Mouse (Mus musculus) R1 (cell line): ENCODE results near the gene Tmem238l.
A peak's percentile ranks its signal among the peaks of the same experiment; 100 is the strongest.

Experiments used
- DNase-seq: peaks from one replicate; pipeline ENCODE4 v3.0.0-alpha.2; 2018; ENCODE audit warnings: low read depth, low spot score

Gene Tmem238l

DNA sequence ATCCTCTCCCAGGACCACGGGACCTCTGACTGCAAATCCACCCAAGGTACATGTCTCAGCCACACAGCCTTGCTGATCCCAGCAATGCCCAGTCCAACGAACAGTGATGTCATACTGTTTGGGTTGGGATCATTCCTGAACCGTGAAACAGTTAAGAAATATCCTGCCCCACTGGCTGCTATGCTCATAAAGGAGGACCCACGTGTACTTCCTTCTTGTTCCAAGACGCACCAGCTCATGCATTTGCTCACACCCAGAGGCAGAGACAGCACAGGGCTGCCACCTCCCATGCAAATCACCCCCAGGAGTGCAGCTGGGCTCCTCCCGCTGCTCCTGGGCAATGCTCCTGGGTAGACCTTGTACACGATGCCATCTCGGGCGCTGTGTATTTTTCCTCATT lies at the start of gene Tmem238l:
TSS of gene Tmem238l (plus strand) at position 336 of the 400 bp plus-strand sequence.
- no peak for DNase-seq

DNA sequence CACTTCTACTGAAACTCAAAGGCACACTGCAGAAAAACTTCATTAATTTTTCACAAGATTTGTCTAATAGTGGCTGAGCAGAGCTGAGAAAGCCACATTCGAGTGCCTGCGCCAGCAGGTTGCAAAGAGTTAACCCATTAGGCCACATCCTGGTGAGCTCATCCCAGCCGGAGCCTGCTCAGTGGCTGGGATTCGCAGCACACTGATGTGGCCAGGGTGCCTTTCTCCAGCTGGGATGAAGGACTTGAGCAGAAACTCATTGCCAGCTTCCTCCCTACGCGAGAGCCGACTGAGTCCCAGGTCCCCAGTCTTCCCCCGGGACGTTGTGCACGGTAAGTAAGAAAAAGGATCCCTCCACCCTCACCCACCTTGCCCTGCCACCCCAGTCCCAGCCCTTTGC lies 44.6 kb upstream of the Tmem238l start, which contains the start of gene Pirt:
TSS of gene Pirt (plus strand) at position 171 of the 400 bp plus-strand sequence.
- no peak for DNase-seq

DNA sequence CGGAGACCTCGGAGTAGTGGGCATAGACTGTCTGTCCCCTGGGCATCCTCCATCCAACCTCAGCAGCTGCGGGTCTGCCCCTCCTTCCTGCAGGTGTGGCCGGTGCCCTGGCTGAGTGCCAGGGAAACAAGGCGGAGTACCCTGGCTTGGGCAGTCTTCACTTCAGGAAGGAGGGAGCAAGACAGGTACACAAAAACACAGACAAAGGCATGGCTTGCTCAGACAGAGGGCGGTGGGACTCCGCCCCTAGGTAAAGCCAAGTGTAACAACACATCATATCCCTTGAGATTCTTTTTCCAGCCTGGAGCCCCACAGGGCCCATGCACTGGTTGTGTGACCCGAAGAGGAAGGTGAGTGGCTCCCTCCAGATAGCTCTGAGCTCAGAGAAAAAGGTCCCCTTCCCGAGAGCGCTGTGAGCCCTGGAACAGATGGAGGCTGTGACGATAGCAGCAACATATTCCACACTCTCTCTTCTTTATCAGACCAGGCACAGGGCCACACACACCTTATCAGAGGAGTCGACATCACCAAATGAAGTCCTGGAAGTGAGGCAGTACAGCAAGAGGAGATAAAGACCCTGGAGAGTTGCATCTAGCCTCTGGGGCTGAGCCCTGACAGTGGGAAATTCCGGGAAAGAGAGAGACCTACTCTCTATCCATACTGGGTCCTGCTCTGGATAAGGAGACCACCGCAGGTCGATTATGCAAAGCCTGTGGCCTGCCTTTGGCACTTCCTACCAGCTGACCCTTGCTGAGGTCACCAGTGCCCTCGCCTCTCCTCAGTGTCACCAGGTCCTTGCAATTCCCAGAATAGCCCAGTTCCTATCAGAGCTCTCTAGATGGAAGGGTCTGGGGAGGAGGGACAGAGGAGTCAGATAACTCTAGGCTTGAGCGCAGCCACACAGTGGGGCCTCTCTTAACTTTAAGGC lies 43.6 kb upstream of the Tmem238l start:
- peak; percentile 63 for DNase-seq

DNA sequence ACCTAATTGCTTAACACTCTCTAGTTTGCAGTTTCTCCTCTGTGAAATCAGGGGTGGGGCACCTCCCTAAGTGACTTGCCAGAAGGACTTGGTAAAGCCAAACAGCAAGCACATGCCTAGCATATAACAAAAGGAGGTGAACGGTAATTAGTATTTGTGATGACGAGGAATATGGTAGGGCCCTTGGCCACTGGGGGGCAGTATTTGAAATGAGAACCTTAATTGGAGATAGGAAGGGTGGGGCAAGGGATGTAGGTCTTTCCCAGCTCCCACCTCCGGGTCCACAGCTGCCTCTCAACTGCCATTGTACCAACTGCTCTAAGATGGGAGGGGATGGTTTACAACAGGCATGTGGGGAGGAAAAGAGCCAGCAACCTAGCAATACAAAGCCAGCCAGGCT lies 42.2 kb upstream of the Tmem238l start:
- DNase-seq = peak; percentile 83

DNA sequence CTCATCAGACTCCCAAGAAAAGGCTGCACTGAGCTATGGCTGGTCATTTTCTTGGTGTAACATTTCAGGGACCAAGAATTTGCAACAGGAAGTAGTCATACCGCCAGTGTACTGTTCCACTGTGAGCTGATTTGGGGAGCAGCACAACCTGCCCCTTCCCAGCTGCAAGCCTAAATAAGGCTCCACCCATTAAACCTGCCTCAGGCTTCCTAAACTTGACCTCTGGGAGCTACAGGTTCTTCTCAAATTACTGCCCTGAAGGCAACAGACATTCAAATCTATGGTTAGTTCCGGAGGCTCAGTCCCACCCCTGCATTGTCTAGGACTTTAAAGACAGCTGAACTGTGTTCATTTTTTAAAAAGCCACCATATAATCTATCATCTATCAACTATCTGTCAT lies 36.4 kb upstream of the Tmem238l start:
- DNase-seq = peak; percentile 93

DNA sequence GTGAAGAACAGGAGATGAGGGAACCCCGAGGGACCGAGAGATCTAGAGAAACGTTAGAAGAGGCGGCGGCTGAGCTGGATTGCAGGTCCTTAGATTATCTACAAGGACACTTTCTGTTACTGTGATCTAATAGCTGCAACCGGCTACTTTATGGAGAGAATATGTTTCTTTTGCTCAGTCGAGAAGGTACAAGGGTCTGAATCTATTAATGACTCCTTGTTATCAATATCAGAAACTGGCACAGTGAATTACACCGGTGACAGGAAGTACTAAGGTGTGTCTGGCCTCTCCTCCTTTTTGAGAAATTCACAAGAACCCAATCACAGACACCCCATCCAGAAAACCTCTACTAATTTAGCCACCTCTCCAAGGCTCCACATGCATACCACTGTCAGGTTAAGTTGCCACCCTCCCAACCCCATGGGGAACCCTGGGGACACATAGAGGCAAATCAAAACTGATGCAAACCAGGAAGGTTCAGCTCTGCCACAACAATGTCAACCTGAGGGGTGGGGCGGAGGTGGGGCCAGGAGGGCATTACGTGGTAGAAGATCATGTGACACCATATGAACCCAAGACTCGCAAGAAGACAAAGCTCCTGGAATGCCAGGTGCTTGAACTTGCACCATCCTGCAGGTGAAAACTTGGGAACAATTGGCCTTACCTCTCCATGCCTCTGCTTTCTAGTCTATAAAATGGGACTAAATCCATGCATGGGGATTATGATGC lies 32.2 kb upstream of the Tmem238l start:
- no peak for DNase-seq

DNA sequence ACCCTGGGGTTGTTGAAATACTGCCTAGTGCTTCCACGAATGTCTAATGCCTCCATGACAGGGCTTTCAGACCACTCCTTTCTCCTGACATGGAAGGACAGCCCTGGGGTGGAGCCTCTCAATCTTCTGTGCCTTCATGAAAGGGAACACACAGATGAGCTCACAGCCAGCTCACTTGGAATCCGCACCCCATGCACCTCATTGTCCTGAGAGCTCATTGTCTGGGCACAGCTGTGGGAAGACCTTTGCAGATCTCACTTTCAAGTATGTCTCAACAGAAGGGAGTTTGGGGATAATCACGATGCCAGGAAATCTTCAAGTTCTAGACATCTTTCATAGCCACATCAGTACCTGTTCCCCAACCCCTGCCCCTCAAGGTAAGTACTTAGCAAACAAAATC lies 28.1 kb upstream of the Tmem238l start:
- DNase-seq = peak; percentile 64

DNA sequence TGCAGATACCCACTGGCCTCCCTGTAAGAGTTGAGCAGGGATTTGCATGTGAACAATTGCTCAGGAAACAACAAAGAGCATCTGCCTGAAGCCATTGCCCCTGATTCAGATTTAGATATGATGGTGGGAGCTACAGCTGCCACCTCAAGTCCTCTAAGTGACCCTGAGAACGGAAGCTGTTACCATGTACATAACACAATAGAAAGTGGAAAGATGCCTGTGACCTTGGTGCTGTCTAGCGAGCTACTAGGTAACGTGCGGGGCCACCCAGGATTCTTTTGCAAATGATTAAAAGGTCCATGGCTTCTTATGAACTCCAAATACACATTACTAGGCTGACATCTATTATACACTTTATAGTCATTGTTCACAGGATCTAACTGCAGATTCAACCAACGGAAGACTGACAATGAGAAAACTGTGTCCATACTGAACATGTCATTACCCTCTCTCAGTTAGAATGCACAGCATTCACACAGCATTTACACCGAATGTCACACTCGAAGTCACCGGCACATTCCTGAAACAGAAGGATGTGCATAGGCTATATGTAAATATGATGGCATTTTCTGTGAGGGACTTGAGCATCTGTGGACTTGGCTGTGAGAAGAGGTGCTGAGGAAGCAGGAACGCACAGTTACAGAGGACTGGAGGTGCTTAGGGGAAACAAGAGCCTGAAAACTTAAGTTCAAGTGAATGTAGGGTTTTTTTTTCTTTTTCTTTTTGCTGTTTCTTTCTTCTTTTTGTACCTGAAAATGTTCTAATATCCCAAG lies 23.4 kb upstream of the Tmem238l start:
- DNase-seq = peak; percentile 92

DNA sequence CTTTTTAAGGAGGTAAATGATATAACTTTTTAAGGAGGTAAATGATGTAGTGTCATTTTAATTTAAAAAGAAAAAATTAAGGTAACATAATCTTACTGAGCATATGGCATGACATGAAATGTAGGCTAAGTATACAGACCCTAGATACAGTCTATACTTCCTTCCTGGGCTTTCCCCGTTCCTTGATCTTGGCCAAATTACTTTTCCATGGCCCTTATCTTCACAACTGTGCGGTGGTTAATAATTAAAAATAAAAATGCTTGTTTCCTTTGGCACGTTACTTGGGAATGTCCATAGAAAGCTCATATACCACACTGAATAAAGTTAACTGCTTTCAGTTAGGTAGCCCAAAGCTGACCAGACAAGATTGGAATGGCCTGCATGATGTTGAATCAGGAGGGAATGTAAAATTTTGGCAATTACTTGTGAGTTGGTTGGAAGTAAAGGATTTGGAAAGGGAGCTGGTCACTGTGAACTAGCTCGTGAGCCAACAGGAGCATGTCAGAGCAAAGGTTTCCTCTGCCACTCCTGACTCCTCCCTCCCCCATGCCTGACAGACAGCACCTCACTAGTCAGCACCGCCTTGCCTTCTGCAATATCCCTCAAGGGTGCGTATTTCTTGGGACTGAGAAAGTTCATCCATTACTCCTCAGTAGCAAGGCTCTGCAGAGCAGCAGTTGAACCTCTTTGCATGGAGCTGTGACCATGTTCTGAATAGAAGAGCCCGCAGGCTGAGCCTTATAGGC lies 21.8 kb upstream of the Tmem238l start:
- DNase-seq = no peak

DNA sequence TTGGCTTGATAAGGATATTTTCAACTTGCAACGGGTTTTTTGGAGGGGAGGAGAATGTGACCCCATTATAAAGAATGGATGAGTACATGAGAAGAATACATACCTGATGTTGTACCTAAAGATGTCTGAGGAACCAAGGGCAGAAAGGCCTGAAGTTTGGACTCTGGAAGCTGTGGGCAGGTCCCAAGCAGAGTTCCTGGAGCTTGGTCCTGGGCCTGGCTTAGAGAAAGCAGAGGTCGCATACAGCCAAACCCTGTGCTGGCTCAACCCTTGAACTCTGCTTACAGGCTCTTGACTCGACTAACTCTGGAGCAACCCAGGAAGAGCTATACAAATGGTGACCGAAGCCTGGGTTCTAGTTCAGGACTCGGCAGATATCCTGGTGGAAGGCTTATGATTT lies 14.4 kb upstream of the Tmem238l start:
- no peak for DNase-seq

DNA sequence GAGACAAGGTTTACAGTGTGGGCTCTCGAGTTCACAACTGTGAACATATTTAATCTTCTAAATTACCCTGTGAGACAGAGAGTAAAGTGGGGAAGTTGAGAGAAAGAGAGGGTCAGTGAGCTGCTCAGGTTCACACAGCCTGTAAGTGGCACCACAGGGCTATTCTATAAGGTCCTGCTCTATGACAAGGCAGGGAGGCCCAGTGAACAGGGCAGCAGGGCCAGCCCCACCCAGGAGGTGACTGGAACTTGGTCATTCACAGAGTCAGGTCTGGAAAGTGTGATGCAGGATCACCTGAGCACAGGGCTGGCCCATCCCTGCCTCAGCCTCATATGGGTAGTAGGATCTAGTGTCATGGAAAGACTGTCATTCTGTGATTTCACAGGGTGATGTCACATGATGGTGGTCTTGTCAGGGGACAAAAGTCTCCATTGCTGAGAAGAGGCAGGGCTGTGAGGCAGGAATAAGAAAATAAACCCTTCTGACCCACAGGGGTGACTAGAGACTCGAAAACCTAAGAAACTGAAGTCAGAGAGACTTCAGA lies 11.1 kb upstream of the Tmem238l start:
- no peak for DNase-seq

DNA sequence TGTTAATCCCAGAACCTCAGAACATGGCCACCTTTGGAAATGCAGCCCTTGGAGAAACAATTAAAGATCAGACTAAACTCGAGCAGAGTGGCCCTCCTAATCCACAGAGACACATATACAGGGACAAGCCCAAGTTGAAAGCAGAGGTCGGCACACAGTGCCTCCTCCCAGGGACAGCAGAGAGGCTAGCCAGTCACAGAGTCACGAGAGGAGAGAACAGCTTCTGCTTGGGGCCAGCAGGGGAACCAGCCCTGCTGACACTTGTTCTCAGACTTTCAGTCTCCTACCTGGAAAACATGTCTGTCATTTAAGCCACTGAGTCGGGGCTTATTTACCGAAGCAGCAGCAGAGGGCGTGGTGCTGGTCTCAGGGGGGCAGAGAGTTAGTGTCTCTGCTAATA lies 9.9 kb upstream of the Tmem238l start:
- DNase-seq = no peak

DNA sequence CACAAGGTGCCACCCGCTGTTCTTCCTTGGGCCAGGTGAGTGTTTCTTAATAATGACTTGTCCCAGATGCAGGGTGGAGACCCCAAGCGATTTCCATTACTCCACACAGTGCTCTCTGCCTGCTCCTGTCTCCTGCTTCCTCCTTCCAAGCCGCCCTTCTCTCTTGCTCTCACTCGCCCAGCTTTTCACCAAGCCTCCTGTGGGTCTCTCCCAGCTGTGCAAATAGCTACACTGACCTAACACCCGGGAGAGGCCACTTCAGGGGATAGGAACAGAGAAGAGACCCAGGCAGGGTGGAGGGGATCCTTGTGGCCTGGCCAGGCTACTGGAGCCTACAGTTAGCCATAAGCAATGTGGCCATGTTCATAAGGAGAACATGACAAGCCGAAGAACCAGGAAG lies 9.5 kb upstream of the Tmem238l start:
- DNase-seq = no peak

DNA sequence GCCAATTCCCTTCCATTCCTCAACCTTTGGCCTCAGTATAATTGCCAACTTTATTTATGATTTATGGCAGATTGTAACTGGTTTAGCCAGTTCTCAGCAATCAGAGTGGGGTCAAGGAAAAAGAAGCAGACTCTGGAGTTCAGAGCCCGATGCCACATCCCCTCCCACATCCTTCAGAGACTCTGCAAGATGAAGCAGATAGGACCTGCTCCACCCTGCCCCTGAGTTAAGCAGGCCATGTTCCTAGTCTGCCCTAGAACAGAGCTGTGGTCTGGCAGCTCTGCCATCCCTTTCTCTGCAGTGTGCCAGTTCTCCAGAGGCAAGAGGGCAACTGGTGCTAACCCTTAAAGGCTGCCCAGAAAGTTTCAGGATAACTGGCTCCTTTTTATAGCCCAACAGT lies 4.4 kb downstream of the Tmem238l start:
- no peak for DNase-seq

DNA sequence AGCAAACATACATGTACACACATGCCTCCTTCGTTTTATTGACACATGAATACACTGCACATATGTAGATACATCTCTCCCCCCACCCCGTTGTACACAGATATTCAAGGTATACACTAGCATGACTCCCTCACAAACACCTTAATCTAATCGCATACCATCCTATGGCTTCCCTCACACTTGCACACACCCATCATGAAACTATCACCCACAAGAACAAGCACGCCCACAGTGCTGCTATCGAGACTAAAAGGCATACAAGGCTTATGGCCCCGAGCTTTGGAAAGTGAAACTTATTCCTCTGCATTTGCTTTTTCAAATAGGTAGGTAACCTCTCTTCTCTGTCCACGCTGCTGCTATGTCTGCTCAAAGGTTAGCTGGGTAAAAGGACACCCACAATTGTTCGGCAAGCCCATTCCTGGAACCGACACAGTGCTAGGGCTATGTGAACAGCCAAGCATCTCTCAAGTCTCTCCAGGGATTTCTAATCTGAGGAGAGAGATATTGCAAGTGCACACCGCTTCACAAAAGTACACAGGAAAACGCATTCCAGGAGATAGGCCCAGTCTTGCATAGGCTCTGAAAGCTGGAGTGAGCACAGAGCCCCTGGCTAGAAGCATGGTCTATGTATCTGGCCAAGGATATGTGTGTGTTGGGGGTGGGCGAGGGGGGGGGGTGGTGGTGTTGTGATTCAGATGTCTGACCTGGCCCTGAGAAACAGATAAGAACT lies 5.2 kb downstream of the Tmem238l start:
- no peak for DNase-seq

DNA sequence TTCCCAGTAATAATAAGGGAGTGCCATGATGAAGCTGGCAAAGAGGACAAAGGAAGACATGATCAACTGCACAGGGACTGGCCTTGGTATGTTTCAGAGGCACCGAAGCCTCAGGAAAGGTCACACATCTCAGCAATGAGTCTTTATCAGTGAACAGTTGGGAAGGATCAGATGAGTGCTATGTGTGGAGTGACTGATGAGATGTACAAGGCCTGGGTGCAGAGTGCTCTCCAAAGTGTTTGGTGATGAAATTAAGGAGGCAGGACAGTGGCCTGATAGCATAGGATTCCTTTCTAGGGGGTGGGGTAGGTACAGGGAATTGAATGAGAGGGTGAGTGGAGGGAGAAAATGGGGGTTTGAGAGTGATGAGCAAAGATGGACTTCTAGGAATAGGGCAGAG lies 7.0 kb downstream of the Tmem238l start:
- no peak for DNase-seq

DNA sequence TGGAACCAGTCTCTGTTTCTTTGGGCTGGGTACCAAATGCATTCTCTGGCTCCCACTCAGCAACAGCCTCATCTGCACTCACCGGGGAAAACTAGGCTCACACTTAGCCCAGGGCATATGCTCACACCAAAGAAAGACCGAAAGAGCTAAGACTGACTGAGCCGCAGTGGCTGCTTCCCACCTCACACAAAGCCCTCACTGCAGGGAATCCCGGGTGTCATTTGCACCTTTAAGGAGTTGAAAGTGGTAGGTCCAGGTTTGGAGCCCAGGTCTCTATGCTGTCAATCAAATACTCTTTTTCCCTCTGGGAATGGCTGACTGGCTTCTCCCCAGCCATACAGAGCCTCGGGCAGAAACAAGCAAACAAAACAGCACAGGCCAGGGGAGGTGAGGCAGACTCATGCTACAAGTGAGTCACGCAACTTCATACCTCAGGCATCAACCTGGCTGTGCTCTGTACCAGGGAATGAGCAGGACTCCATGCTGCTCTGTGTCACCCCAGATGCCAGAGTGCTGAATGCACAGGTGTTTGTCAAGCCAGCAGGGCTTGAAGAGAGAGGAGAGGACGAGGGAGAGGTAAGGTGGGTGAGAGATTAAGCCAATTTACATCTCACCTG lies 10.2 kb downstream of the Tmem238l start:
- peak; percentile 91 for DNase-seq

DNA sequence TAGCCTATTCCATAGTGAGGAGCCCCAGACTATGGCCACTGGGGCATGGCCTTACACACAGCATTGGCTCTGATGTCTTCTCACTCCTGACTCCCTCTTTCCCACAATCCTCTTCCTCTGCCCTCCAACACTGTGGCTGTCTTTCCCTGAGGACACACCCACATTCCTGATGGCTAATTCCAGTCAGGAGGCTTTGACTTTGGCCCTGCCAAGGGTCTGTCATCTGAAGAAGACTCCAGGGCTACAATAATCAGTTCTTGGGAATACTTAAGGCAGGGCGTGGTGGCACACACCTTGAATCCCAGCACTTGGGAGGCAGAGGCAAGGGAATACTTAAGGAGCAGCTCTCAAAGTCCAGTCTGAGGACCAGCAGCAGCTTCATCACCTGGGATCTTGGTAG lies 12.1 kb downstream of the Tmem238l start:
- DNase-seq = peak; percentile 63

DNA sequence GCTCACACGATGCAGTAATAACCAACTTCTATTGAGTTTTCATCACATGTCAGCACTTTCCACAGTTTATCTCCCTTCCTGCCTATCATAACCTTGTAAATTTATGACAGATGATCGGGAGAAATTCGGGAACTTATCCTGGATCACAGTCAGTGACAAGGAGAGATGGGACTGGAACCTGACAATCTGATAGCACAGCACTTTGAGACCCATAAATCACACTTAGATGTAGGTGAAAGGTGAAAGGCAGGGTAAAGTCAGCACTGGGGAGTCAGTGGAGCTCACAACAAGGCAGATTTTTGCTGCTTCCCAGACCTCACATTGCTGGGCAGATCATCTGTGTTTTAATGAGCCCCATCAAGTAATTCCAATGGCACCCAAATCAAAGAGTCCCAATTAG lies 17.1 kb downstream of the Tmem238l start:
- DNase-seq = no peak
